Mouse (Mus musculus) adipocyte (in vitro differentiated cells): ENCODE measurements around the gene Pkdcc.

ENCODE experiments used
- DNase-seq: peaks from one replicate; pipeline ENCODE4 v3.0.0-alpha.2; 2016; ENCODE audit warnings: low spot score

The Pkdcc gene

GRCm38 (mm10) chr17:83213228-83213915, 1.7 kb upstream of the Pkdcc start:
- no peak for DNase-seq

- peak; percentile 31 for DNase-seq
Measured at GRCm38 (mm10) chr17:83214161-83214592, 915 bp upstream of the Pkdcc start.

GRCm38 (mm10) chr17:83215529-83216244, 595 bp downstream of the Pkdcc start:
- DNase-seq = peak; percentile 37

GRCm38 (mm10) chr17:83216251-83216919, 1.3 kb downstream of the Pkdcc start:
- no peak for DNase-seq

GRCm38 (mm10) chr17:83218189-83218588, 3.1 kb downstream of the Pkdcc start:
- no peak for DNase-seq

- DNase-seq = no peak
Measured at GRCm38 (mm10) chr17:83218722-83219121, 3.6 kb downstream of the Pkdcc start.

- peak; percentile 37 for DNase-seq
Measured at GRCm38 (mm10) chr17:83219351-83220287, 4.5 kb downstream of the Pkdcc start.

GRCm38 (mm10) chr17:83220954-83221538, 6.0 kb downstream of the Pkdcc start:
- no peak for DNase-seq

- no peak for DNase-seq
Measured at GRCm38 (mm10) chr17:83221611-83222500, 6.8 kb downstream of the Pkdcc start.

GRCm38 (mm10) chr17:83222705-83223104, 7.6 kb downstream of the Pkdcc start:
- DNase-seq = no peak

GRCm38 (mm10) chr17:83224451-83224971, 9.4 kb downstream of the Pkdcc start:
- no peak for DNase-seq

- DNase-seq = no peak
Measured at GRCm38 (mm10) chr17:83226395-83226986, 11.4 kb downstream of the Pkdcc start.

GRCm38 (mm10) chr17:83231357-83231756, 16.3 kb downstream of the Pkdcc start:
- DNase-seq = no peak

- DNase-seq = no peak
Measured at GRCm38 (mm10) chr17:83235227-83235626, 20.1 kb downstream of the Pkdcc start.

GRCm38 (mm10) chr17:83236202-83236601, 21.1 kb downstream of the Pkdcc start:
- DNase-seq = no peak

- no peak for DNase-seq
Measured at GRCm38 (mm10) chr17:83238123-83239058, 23.3 kb downstream of the Pkdcc start.

GRCm38 (mm10) chr17:83244502-83244901, 29.4 kb downstream of the Pkdcc start:
- no peak for DNase-seq

GRCm38 (mm10) chr17:83245460-83245859, 30.4 kb downstream of the Pkdcc start:
- no peak for DNase-seq

GRCm38 (mm10) chr17:83246090-83246489, 31.0 kb downstream of the Pkdcc start:
- DNase-seq = no peak
